Mouse (Mus musculus) splenic B cell, adult 2 months (primary cell): Measurements from ENCODE around the gene Frrs1l.

Experiments
- DNase-seq: peaks from one replicate; pipeline ENCODE4 v3.0.0-alpha.2; 2011; ENCODE audit warnings: low read depth, low spot score
- H3K27me3 ChIP-seq: 2 replicates; pipeline ENCODE4 v1.6.1; 2012; ENCODE audit warnings: mild to moderate bottlenecking, low read length, moderate library complexity, mixed read lengths; ENCODE audit not compliant: control insufficient read depth, poor library complexity, insufficient read depth, severe bottlenecking
- H3K36me3 ChIP-seq: 2 replicates; pipeline ENCODE4 v1.6.1; 2012; ENCODE audit warnings: mild to moderate bottlenecking, low read length, moderate library complexity, mixed read lengths; ENCODE audit not compliant: control insufficient read depth, poor library complexity, insufficient read depth, severe bottlenecking

Frrs1l gene

GRCm38 (mm10) chr4:56946641-56947640 is 43.2 kb downstream of the Frrs1l start, which contains the start of gene Tmem245:
TSS of gene Tmem245 (minus strand) at chr4:56947437.
- peak; percentile 95 for DNase-seq
- no peaks in the 10 kb centered on the region for H3K36me3 ChIP-seq
- no peaks in the 10 kb centered on the region for H3K27me3 ChIP-seq

GRCm38 (mm10) chr4:56946180-56946579 is 44.0 kb downstream of the Frrs1l start:
- Histone ChIP-seq H3K27me3 (no peaks in the 10 kb centered on the region), H3K36me3 (no peaks in the 10 kb centered on the region)
- DNase-seq = no peak

GRCm38 (mm10) chr4:56944286-56944685 is 45.9 kb downstream of the Frrs1l start:
- DNase-seq = no peak
- no peaks in the 10 kb centered on the region for H3K27me3 ChIP-seq
- H3K36me3 ChIP-seq = no peaks in the 10 kb centered on the region

- Histone ChIP-seq H3K36me3 (no peaks in the 10 kb centered on the region), H3K27me3 (no peaks in the 10 kb centered on the region)
- no peak for DNase-seq
Measured at GRCm38 (mm10) chr4:56943258-56943657, 46.9 kb downstream of the Frrs1l start.

GRCm38 (mm10) chr4:56942567-56942966 is 47.6 kb downstream of the Frrs1l start:
- no peaks in the 10 kb centered on the region for H3K27me3 ChIP-seq
- H3K36me3 ChIP-seq = no peaks in the 10 kb centered on the region
- DNase-seq = no peak

GRCm38 (mm10) chr4:56941481-56941880 is 48.7 kb downstream of the Frrs1l start:
- no peak for DNase-seq
- H3K27me3 ChIP-seq = no peaks in the 10 kb centered on the region

GRCm38 (mm10) chr4:56937136-56937535 is 53.1 kb downstream of the Frrs1l start:
- no peak for DNase-seq
- no peaks in the 10 kb centered on the region; the same call in none of the 2 replicates for H3K36me3 ChIP-seq
- no peaks in the 10 kb centered on the region for H3K27me3 ChIP-seq

More at GRCm38 (mm10) chr4:56941481-56941880, 48.7 kb downstream of the Frrs1l start:
- H3K36me3 ChIP-seq = no peaks in the 10 kb centered on the region; the same call in 1 of the 2 replicates

- DNase-seq = no peak
- Histone ChIP-seq H3K36me3 (no peaks in the 10 kb centered on the region; the same call in none of the 2 replicates), H3K27me3 (no peaks in the 10 kb centered on the region)
Measured at GRCm38 (mm10) chr4:56935327-56935726, 54.9 kb downstream of the Frrs1l start.

GRCm38 (mm10) chr4:56933154-56933553 is 57.0 kb downstream of the Frrs1l start:
- peaks cover 2% of the 10 kb centered on the region for H3K36me3 ChIP-seq
- H3K27me3 ChIP-seq = no peaks in the 10 kb centered on the region
- DNase-seq = no peak

- Histone ChIP-seq H3K36me3 (peaks cover 2% of the 10 kb centered on the region), H3K27me3 (no peaks in the 10 kb centered on the region)
- DNase-seq = no peak
Measured at GRCm38 (mm10) chr4:56932096-56932495, 58.1 kb downstream of the Frrs1l start.

- H3K27me3 ChIP-seq = no peaks in the 10 kb centered on the region
- peaks cover 2% of the 10 kb centered on the region; the same call in 1 of the 2 replicates for H3K36me3 ChIP-seq
- DNase-seq = no peak
Measured at GRCm38 (mm10) chr4:56930312-56930711, 59.9 kb downstream of the Frrs1l start.

- no peak for DNase-seq
- no peaks in the 10 kb centered on the region for H3K27me3 ChIP-seq
- H3K36me3 ChIP-seq = peaks cover 8% of the 10 kb centered on the region; the same call in 1 of the 2 replicates
Measured at GRCm38 (mm10) chr4:56926971-56927370, 63.2 kb downstream of the Frrs1l start.

GRCm38 (mm10) chr4:56922229-56922628 is 68.0 kb downstream of the Frrs1l start:
- H3K36me3 ChIP-seq = peaks cover 10% of the 10 kb centered on the region
- no peak for DNase-seq
- no peaks in the 10 kb centered on the region for H3K27me3 ChIP-seq

- DNase-seq = peak; percentile 62
- no peaks in the 10 kb centered on the region for H3K27me3 ChIP-seq
- peaks cover 3% of the 10 kb centered on the region for H3K36me3 ChIP-seq
Measured at GRCm38 (mm10) chr4:56915732-56916325, 74.4 kb downstream of the Frrs1l start.

- H3K27me3 ChIP-seq = no peaks in the 10 kb centered on the region
- DNase-seq = peak; percentile 40
Measured at GRCm38 (mm10) chr4:56914761-56915160, 75.4 kb downstream of the Frrs1l start.

More at GRCm38 (mm10) chr4:56914761-56915160, 75.4 kb downstream of the Frrs1l start:
- H3K36me3 ChIP-seq = peaks cover 2% of the 10 kb centered on the region
